Mouse (Mus musculus): ENCODE data around the gene Fam43a.
A peak's percentile ranks its signal among the peaks of the same experiment; 100 is the strongest.

DNA sequence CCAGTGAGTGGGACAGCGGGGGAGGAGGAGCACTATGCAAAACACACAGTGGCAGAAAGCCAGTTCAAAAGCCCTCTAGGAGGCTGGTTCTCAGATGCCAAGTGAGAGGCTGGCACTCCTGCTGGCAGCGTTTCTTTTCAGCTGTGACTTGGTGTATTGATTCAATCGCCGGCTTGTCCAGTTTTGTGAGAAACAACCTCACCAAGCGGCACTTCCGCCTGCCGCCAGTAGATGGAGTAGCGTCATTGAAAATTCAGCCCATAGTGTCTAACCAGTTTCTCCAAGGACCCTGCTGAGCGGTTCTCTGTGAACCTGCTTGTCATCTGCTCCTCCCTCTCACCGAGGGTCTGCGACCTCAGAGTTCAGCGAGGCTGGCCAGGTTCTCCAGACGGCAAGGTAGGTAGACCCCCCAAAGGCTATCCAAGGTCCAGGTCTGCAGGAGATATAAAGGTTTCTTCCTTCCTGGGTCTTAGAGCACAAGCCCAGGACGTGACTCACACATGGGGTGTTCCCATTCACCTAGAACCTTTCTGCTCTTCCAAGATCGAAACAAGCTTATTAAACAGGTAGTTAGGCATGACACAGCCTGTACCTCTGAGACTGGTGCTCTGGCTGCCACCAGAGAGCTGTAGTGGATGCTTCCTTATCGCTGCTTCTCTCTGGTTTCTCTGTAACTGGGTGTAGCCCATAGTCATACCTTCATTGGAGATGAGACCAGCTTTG lies 2.4 kb upstream of the Fam43a start:
- TF ChIP-seq CTCF (IDR thresholded peaks at IDR 0.05; ENCODE audit: low read depth) (peak; percentile 92), EP300 (IDR thresholded peaks at IDR 0.05; ENCODE audit: low read depth) (no peak)

Measured in liver, postnatal 0 days (tissue).